Mouse (Mus musculus) Patski (cell line): ENCODE results near the gene Zeb2. TPM values are rescaled to one million over a fixed set of nuclear protein-coding genes. Genes with fewer than 3 reads are reported as not detected.

ENCODE experiments used
- ATAC-seq: fragments of 100-300 bp; one replicate; pipeline ENCODE4 v1.8.0; 2021
- CTCF ChIA-PET: fragments of 350-600 bp; sonication (Branson Sonifier 250); formaldehyde crosslinking; loops from one replicate; lab custom pipeline; 2022; ENCODE audit warnings: inconsistent platforms; lab: Charles Lee
- POLR2A ChIA-PET: fragments of 350-600 bp; sonication (Branson Sonifier 250); formaldehyde crosslinking; loops from one replicate; lab custom pipeline; 2022; ENCODE audit warnings: antibody characterized with exemption, inconsistent platforms; lab: Charles Lee
- DNase-seq: peaks from one replicate; pipeline ENCODE4 v3.0.0-alpha.2; 2011; ENCODE audit warnings: low read depth, low spot score
- H3K27me3 ChIP-seq: fragments of 371-371 bp; one replicate; pipeline ENCODE4 v1.5.1; 2021
- CTCF ChIP-seq: fragments of 100-300 bp; IDR thresholded peaks from one replicate; pipeline ENCODE4 v1.5.1; 2021
- in situ Hi-C: fragments of 300-500 bp; cut with MboI; formaldehyde crosslinking; loops from 3 replicates; pipeline ENCODE4 v1.11.1; 2018; ENCODE audit warnings: low pct_unique_long_range_greater_than_20kb, mixed read lengths
- polyA plus RNA-seq: library from polyadenylated mRNA; unstranded; gene quantifications from one replicate; pipeline ENCODE4 v1.2.3, GENCODE M21; 2021

Zeb2 gene
- polyA plus RNA-seq, 1 experiment from 2014 or later: 19.8 TPM

DNA sequence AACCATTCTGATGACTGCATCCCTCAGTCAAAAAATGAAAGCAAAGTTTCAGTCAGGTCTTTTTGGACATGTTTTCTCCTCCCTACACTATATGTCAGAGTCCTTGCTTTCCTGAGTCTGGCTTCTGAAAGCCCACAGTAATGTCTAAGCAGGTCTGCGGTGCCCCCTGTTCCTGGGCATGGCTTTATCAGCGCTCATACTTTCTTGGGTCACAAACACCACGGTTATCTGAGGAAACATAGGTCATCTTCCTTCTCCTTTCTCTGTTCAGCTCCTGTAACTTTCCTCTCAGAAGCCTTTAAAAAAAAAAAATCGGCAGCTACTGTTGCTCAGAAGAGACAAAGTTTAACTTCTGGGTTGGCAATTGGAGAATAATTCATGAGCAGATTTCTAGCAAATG, 17.2 kb downstream of the Zeb2 start:
- DNase-seq (no peak), ATAC-seq (no peak)
- POLR2A ChIA-PET: no interaction called here
- CTCF ChIA-PET: no interaction called here
- in situ Hi-C loops: no loop called here
- no peak for TF ChIP-seq CTCF
- no peaks in the 10 kb centered on the region for H3K27me3 ChIP-seq

DNA sequence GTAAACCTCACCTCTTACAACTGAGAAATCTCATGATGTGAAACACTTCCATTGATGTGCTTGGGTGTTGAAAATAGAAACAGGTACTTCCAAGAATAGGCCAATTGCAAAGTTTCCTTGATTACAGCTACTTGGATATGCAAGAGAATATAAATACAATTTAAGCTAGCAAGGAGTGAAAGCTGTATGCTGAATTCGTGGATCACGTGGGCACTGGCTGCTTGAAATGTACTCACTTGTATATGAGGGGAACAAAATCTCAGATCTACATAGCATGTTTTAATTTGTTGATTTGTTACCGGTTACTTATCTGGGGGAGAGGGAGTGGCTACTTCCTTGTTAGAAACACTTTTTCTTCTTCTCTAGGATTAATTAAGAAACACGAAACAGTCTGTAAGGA, 18.1 kb downstream of the Zeb2 start:
- DNase-seq (no peak), ATAC-seq (no peak)
- TF ChIP-seq CTCF: no peak
- ChIA-PET POLR2A (interaction anchor here (0.8 kb wide), 1 partner anchor 13 kb away, joined by 5 read pairs; no protein-coding TSS in a partner anchor), CTCF (no interaction called here)
- in situ Hi-C loops: no loop called here
- no peaks in the 10 kb centered on the region for H3K27me3 ChIP-seq

DNA sequence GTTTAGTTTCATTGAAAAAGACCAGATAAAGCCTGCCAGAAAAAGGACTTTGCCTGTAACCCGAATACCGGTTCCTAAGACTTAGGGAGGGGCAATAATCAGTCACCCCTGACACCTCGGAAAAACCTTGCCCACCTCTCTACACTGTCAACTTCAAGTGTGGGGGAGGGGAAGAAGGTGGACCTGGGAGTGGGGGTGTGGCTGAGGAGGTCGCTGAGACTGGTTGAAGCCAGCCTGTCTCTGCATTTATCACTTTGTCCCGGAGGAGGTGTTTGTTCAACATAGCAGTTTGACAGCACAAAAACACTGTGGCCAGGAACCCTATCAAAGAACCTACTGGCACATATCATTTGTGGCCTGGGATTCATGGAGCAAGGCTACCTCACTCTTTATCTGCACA, 19.2 kb downstream of the Zeb2 start:
- in situ Hi-C loops: no loop called here
- TF ChIP-seq CTCF: no peak
- ChIA-PET CTCF (no interaction called here), POLR2A (no interaction called here)
- DNase-seq (no peak), ATAC-seq (no peak)
- no peaks in the 10 kb centered on the region for H3K27me3 ChIP-seq

DNA sequence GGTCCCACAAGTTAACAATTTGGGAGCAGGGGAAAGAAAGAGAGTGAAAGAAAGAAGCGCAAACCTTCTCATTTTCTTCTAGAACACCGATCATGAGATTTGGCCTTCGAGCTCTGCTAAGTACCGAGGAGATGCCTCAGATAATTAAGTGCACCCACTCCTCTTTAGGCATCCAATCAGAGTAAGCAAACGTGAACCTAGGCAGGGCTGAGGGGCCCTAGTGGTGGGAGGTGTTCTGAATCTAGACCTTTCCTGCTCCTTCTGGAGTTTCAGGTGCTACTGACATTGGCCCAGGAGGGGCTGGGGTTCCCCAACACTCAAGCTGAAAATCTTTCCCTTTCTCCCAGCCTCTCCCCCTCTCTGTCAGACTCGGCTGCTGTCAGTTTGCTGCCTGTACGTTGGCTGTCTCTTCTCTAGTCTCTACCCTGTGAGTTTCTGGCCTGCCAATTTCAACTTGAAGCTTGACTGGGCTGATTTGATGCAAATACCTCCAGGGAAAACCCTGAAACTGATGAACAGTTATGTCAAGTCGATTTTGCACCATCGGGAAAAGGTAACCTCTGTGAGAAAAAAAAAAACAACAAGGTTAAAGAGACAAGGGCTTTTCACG, 20.5 kb downstream of the Zeb2 start:
- POLR2A ChIA-PET: interaction anchor here (0.6 kb wide), 1 partner anchor 571 kb away, joined by 7 read pairs; no protein-coding TSS in a partner anchor
- in situ Hi-C loops: no loop called here
- no peak for ATAC-seq

DNA sequence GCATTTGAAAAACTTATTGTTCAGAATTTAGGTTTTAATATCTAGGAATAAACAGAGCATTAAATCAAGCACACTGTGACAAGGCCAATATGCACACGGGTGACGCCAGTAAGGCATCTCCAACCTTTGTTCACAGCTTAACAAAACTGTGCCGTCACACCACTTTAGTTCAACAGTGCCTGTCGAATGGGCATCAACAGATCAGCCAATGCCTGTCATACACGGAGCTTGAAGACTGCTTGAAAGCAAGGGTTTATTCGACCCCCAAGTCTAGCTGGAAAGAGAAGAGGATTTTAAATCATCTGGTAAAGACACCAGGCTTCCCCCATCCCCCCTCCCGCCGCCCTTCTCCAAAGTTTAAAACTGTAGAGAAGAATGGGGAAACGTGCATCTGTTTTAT, 21.4 kb downstream of the Zeb2 start:
- DNase-seq: no peak
- CTCF ChIA-PET: no interaction called here
- no peaks in the 10 kb centered on the region for H3K27me3 ChIP-seq
- POLR2A ChIA-PET: interaction anchor here (0.5 to 0.8 kb wide), 2 partner anchors 35 to 593 kb away, joined by 3 read pairs; no protein-coding TSS in a partner anchor
- TF ChIP-seq CTCF: no peak
- in situ Hi-C loops: no loop called here
- ATAC-seq: no peak

More for the DNA sequence above, 20.5 kb downstream of the Zeb2 start:
- DNase-seq: no peak
- TF ChIP-seq CTCF: no peak
- CTCF ChIA-PET: no interaction called here
- no peaks in the 10 kb centered on the region for H3K27me3 ChIP-seq

DNA sequence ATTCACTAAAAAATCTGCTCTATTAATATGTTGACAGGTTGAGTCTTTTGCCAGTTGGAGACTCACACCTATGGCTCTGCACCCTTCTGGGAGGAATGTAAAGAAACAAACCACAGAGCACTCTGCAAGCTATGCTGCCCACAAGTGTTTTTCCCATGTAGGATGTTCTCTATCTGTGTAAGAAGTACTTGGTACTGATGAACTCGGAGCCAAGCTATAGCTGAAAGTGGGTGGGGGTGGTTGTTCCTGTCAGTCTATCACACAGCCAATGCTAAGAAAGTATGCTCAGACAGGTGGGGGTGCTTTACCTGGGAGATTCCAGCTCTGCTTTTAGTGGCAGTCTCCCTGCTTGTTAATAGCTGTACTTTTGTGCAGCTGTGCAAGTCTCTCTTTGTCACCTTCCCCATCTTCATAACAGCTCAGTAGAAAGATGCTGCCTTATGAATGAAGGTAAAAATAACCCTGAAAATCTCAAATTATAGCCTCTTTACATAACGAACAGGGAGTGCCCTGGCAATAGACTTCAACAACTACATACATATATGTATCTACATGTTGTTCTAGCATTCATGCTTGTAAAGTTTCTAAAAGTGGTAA, 22.7 kb downstream of the Zeb2 start:
- POLR2A ChIA-PET: no interaction called here
- no peaks in the 10 kb centered on the region for H3K27me3 ChIP-seq
- no peak for TF ChIP-seq CTCF
- in situ Hi-C loops: no loop called here
- DNase-seq (no peak), ATAC-seq (no peak)
- CTCF ChIA-PET: interaction anchor here (1.2 to 1.4 kb wide), 2 partner anchors 10 to 11 kb away, joined by 3 to 4 read pairs; no protein-coding TSS in a partner anchor

DNA sequence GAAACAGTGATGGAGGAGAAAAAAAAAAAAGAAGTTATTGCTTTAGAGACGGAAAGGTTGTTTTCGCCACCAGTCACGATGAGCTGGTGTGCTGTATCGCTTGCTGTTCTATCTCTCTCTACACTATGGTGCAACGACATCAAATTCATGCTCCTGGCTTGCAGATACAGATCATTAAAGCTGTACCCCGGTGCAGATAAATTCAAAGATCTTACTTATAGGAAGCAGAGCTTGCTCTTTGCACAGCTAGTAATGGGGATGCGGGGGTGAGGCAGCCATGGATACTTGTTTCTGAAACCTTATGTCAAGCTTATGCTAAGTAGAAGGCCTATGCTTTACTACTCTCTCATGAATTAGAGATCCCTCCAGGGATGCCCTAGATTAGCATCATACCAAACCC, 23.7 kb downstream of the Zeb2 start:
- ChIA-PET POLR2A (interaction anchor here (0.9 kb wide), 1 partner anchor 8 kb away, joined by 3 read pairs; no protein-coding TSS in a partner anchor), CTCF (interaction anchor here (1.2 to 1.4 kb wide), 2 partner anchors 9 to 10 kb away, joined by 3 to 4 read pairs; no protein-coding TSS in a partner anchor)
- no peaks in the 10 kb centered on the region for H3K27me3 ChIP-seq
- ATAC-seq: no peak
- no peak for TF ChIP-seq CTCF
- in situ Hi-C loops: no loop called here
- no peak for DNase-seq

DNA sequence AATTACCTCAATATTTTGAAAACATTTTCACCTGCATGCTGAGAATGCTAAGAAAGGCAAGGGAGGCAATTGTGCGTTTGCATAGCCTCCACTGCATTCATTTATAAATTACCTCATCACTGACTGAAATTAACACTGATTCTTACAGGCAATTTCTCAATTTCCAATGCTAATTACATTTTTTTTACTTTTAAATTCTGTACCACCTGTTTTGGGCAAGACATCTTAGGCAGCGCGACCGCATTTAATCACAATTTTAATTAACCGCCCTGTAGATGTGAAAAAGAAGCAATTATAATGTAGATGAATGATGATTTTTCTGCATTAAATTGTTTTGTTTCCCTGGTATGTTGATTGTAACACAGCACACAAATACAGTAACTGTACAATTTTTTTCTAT, 24.5 kb downstream of the Zeb2 start:
- in situ Hi-C loops: no loop called here
- CTCF ChIA-PET: no interaction called here
- DNase-seq: no peak
- TF ChIP-seq CTCF: no peak
- no peaks in the 10 kb centered on the region for H3K27me3 ChIP-seq
- no peak for ATAC-seq
- POLR2A ChIA-PET: no interaction called here

DNA sequence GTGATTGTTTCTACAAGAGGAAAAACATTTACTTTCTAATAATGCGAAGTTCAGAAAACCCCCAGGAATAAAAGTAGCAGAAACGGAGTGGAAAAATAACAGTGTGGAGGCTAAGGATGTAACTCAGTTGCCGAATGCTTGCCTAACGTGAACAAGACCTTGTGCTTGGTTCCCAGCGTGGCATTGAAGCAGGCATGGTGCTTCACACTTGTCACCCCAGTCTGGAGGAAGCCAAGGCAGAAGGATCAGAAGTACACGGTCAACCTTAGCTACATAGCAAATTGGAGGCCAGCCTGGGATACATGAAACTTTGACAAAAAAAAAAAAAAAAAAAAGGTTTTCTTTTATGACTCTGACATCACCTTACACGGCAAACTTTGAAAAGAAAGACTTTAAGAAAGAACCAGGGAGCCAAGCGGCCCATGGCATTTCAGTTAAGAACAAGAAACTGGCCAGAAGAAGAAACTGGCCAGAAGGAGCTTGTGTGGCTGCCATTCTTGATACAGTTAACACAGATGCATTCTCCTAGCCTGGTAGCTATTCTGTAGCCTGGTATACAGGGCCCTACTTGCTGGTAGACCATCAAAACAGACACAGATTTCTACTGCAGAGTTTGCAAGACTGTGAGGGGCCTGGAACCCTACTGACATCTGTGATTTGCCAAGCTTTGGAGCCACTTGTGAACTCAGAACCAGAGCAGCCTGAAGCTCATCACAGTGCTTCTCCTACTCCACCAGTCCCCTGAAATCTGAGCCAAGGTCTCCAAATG, 26.5 kb downstream of the Zeb2 start:
- in situ Hi-C loops: no loop called here
- POLR2A ChIA-PET: no interaction called here
- CTCF ChIA-PET: interaction anchor here (1.4 kb wide), 1 partner anchor 20 kb away, joined by 3 read pairs; no protein-coding TSS in a partner anchor
- TF ChIP-seq CTCF: no peak
- no peak for DNase-seq
- H3K27me3 ChIP-seq: no peaks in the 10 kb centered on the region
- no peak for ATAC-seq

DNA sequence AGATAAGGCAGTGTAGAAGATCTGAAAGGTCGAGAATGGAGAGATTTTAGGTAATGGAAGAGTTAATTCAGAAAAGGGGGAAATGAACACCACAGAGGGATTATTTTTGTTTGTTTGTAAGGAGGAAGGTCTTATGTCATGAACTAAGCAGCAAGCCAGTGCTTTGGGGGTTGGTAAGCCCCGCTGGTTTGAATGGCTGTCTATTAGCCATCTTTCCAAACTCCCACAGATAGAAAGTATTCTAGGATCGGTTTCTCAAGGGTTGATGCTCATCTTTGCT, 28.0 kb downstream of the Zeb2 start:
- no peak for TF ChIP-seq CTCF
- CTCF ChIA-PET: interaction anchor here (1.4 kb wide), 1 partner anchor 18 kb away, joined by 3 read pairs; no protein-coding TSS in a partner anchor
- H3K27me3 ChIP-seq: no peaks in the 10 kb centered on the region
- ATAC-seq: no peak
- no peak for DNase-seq
- POLR2A ChIA-PET: no interaction called here
- in situ Hi-C loops: no loop called here
